Mouse (Mus musculus): ENCODE measurements at regions not wholly inside any gene's neighbourhood (a gene's known extent, or its start where the extent isn't known, plus 50 kb on each side); places are given as distances from the start of the nearest gene placed in this dataset.
"Not testable (repeated sequence)": the region's sequence is repeated elsewhere in the genome, so short reads cannot be mapped to it uniquely, and the experiment has no call there.

DNA sequence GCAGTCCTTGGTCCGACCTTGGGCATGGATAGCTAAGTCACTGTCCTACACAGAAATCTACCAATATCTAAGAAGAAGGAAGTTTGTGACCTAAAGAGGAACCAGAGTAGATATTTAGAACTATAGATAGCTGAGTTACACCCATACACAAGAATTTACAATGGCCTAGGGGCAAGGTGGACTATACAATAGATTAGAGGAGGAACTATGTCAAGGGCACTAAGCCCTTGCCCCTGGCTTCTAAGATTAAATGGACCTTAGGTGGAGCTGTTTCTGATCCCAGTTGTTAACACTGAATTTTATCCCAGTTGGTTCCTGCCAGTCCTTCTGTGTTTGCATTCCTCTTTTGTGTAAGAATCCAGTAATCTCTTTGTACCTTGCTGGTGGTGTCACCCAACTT, 1077.7 kb downstream of the Basp1 start:
- not testable (repeated sequence) for H3K4me3 ChIP-seq (replicated peaks); ATAC-seq; H3K9me3 ChIP-seq; H3K9ac ChIP-seq; H3K27ac ChIP-seq; H3K27me3 ChIP-seq (replicated peaks); H3K4me1 ChIP-seq (replicated peaks); H3K4me2 ChIP-seq (replicated peaks); H3K36me3 ChIP-seq
- 83% methylated on average over 1 of the region's 1 CpGs for WGBS

DNA sequence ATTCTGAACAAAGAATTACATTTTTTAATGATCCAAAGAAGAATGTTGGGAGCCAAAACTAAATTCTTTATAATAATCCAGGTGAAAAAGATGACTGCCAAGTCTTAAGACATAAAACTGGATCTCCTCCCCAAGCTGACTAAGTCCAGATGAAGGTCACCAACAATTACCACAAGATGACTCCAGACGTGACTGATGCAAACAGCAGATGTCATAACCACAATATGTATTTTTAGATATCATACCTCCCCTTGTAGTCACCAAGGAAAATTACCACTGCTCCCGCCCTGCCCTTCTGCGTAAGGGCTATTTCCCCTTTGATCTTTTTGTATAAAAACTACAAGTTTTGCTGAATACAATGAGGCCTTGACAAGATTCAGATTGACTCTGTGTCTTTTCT, 1110.4 kb downstream of the Basp1 start:
- not testable (repeated sequence) for H3K9ac ChIP-seq; H3K4me3 ChIP-seq (replicated peaks); H3K36me3 ChIP-seq; H3K4me2 ChIP-seq (replicated peaks); H3K27ac ChIP-seq; ATAC-seq; H3K4me1 ChIP-seq (replicated peaks); H3K27me3 ChIP-seq (replicated peaks); H3K9me3 ChIP-seq
- 80% methylated on average over 3 of the region's 3 CpGs for WGBS

DNA sequence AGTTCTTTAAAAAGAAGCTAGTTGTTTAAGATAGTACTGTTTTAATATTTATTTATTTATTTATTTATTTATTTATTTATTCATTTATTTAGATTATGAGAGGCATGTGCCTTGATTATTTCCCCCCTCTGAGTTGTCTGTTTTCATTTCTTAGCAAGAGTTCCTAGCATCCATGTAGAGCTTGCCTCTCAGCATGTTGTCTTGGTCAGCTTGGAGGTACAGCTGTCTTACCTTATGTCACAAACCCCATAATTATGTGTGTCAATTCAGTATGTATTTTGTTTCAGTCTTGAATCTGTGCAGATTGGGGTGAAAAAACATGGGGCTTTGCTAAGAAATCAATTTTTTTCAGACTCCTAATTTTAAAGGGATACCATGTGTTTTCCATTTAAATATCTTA, 1116.3 kb downstream of the Basp1 start:
- H3K4me3 ChIP-seq (replicated peaks): no peak overlapping the region
- no peak for ATAC-seq

DNA sequence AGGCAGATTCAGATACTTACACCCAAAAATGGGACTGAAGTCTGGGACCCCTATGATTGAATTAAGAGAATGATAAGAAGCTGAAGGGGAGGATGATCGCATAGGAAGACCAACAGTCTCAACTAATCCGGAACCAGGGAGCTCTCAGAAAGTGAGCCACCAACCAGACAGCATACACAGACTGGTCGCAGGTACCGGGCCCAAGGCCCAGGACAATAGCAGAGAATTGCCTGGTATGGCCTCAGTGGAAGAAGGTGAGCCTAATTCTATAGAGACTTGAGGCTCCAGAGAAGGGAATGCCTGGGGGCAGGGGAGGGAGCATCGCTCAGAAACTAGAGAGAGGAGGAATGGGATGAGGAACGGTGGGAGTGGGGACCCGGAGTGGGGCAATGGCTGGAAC, 1116.8 kb downstream of the Basp1 start:
- no peak overlapping the region for H3K27ac ChIP-seq
- H3K27me3 ChIP-seq (replicated peaks): no peaks in the 10 kb centered on the region
- 92% methylated on average over 7 of the region's 7 CpGs for WGBS
- H3K4me2 ChIP-seq (replicated peaks): no peak overlapping the region
- H3K4me1 ChIP-seq (replicated peaks): no peaks in the 10 kb centered on the region
- H3K36me3 ChIP-seq: no peaks in the 10 kb centered on the region
- H3K4me3 ChIP-seq (replicated peaks): no peak overlapping the region
- ATAC-seq: no peak
- no peaks in the 10 kb centered on the region for H3K9me3 ChIP-seq
- no peak overlapping the region for H3K9ac ChIP-seq

More for the DNA sequence above, 1116.3 kb downstream of the Basp1 start:
- Histone ChIP-seq H3K9ac (no peak overlapping the region), H3K27ac (no peak overlapping the region), H3K4me2 (replicated peaks) (no peak overlapping the region), H3K4me1 (replicated peaks) (no peaks in the 10 kb centered on the region), H3K9me3 (no peaks in the 10 kb centered on the region), H3K27me3 (replicated peaks) (no peaks in the 10 kb centered on the region), H3K36me3 (no peaks in the 10 kb centered on the region)

GRCm38 (mm10) chr15:24275100-24275499, 1138.5 kb downstream of the Basp1 start:
- Histone ChIP-seq H3K9me3 (no peaks in the 10 kb centered on the region), H3K27me3 (replicated peaks) (no peaks in the 10 kb centered on the region), H3K4me2 (replicated peaks) (no peak overlapping the region), H3K4me1 (replicated peaks) (no peaks in the 10 kb centered on the region), H3K9ac (no peak overlapping the region), H3K27ac (no peak overlapping the region), H3K4me3 (replicated peaks) (no peak overlapping the region), H3K36me3 (no peaks in the 10 kb centered on the region)
- 64% methylated on average over 5 of the region's 5 CpGs for WGBS
- no peak for ATAC-seq

- no peak overlapping the region for H3K4me3 ChIP-seq (replicated peaks)
- no peaks in the 10 kb centered on the region for H3K9me3 ChIP-seq
- no peak for ATAC-seq
- no peaks in the 10 kb centered on the region for H3K27me3 ChIP-seq (replicated peaks)
- no peak overlapping the region for H3K27ac ChIP-seq
- no peak overlapping the region for H3K9ac ChIP-seq
- H3K4me2 ChIP-seq (replicated peaks): no peak overlapping the region
- H3K36me3 ChIP-seq: no peaks in the 10 kb centered on the region
- no peaks in the 10 kb centered on the region for H3K4me1 ChIP-seq (replicated peaks)
Observed at GRCm38 (mm10) chr15:24267360-24267759, 1146.2 kb downstream of the Basp1 start.
